Mouse (Mus musculus) gastrocnemius, adult 8-10 months (tissue): ENCODE measurements at regions not wholly inside any gene's neighbourhood (a gene's known extent, or its start where the extent isn't known, plus 50 kb on each side); places are given as distances from the start of the nearest gene placed in this dataset.
A peak's percentile ranks its signal among the peaks of the same experiment; 100 is the strongest.

Source experiments
- DNase-seq, 2 experiments: peaks; one replicate each; pipeline ENCODE4 v3.0.0; 2022; ENCODE audit warnings: low spot score in 2 of 2

- DNase-seq: no peak
Observed at GRCm38 (mm10) chr14:113566885-113567284, 252.5 kb downstream of the Tpm3-rs7 start.

GRCm38 (mm10) chr14:113590811-113591210, 276.4 kb downstream of the Tpm3-rs7 start:
- DNase-seq: peak in 1 of 2 experiments; percentile 3

- DNase-seq: no peak
Observed at GRCm38 (mm10) chr14:113627115-113627514, 312.7 kb downstream of the Tpm3-rs7 start.

- no peak for DNase-seq
Observed at GRCm38 (mm10) chr14:113651296-113651695, 336.9 kb downstream of the Tpm3-rs7 start.

- no peak for DNase-seq
Observed at GRCm38 (mm10) chr14:113656864-113657263, 342.5 kb downstream of the Tpm3-rs7 start.

- DNase-seq: no peak
Observed at GRCm38 (mm10) chr14:113668660-113669059, 354.3 kb downstream of the Tpm3-rs7 start.

GRCm38 (mm10) chr14:113669386-113669785, 355.0 kb downstream of the Tpm3-rs7 start:
- DNase-seq: no peak

- no peak for DNase-seq
Observed at GRCm38 (mm10) chr14:113710953-113711352, 396.5 kb downstream of the Tpm3-rs7 start.
